ENCODE assay signal across 9 mouse cellular contexts in genomic region chr16:25963856-25964255, GRCm38 (mm10).
DNase-seq lines count a peak whose midpoint lies in the region; ATAC-seq and TF ChIP-seq lines count a peak whose summit lies in the region.
"Had no signal": no experiment of that assay in that cellular context is flagged by ENCODE, and none has a peak within 500 bp of the region (broad histone marks: within the 10 kb centered on the region; RNA-seq: fewer than 3 reads in every experiment).

No protein-coding gene starts in this region.

- H3K9me3 ChIP-seq in hindbrain, embryonic 11.5 days (ENCODE audit: control insufficient read depth, low read length) = no peaks in the 10 kb centered on the region
- H3K9me3 ChIP-seq in hindbrain, embryonic 13.5 days = no peaks in the 10 kb centered on the region
- H3K9me3 ChIP-seq in E14TG2a.4 (ENCODE audit: low read length) = no peaks in the 10 kb centered on the region
- H3K9me3 ChIP-seq: lung, embryonic 15.5 days had no signal

- 25% methylated on average over 3 of the region's 3 CpGs for WGBS in hindbrain, embryonic 11.5 days
- 24% methylated on average over 3 of the region's 3 CpGs for WGBS in hindbrain, embryonic 13.5 days

- peak; percentile 74 for DNase-seq in hindbrain, embryonic 11.5 days (ENCODE audit: low spot score)
- DNase-seq in adrenal gland, postnatal 36 days = peak; percentile 30 to 62
- DNase-seq in forelimb bud, embryonic 11.5 days (ENCODE audit: low read depth, low spot score) = peak; percentile 75
- DNase-seq in left cerebral cortex, adult 11 months (ENCODE audit: low spot score) = peak; percentile 25

- no peak overlapping the region for H3K4me3 ChIP-seq in hindbrain, embryonic 11.5 days (ENCODE audit: low read depth, low read length)
- H3K4me3 ChIP-seq in hindbrain, embryonic 13.5 days = no peak overlapping the region
- no peak overlapping the region for H3K4me3 ChIP-seq in E14TG2a.4 (replicated peaks; ENCODE audit: low read length)
- H3K4me3 ChIP-seq: lung, embryonic 15.5 days had no signal

- H3K27me3 ChIP-seq in hindbrain, embryonic 11.5 days (ENCODE audit: control insufficient read depth, insufficient read depth, low read length) = no peaks in the 10 kb centered on the region
- H3K27me3 ChIP-seq in hindbrain, embryonic 13.5 days = no peaks in the 10 kb centered on the region
- no peaks in the 10 kb centered on the region for H3K27me3 ChIP-seq in E14TG2a.4 (ENCODE audit: insufficient read depth, low read length)
- H3K27me3 ChIP-seq: lung, embryonic 15.5 days had no signal

- no peaks in the 10 kb centered on the region for H3K36me3 ChIP-seq in hindbrain, embryonic 11.5 days (ENCODE audit: control insufficient read depth, insufficient read depth, low read length)
- no peaks in the 10 kb centered on the region for H3K36me3 ChIP-seq in hindbrain, embryonic 13.5 days
- H3K36me3 ChIP-seq in E14TG2a.4 (ENCODE audit: insufficient read depth, low read length) = no peaks in the 10 kb centered on the region
- H3K36me3 ChIP-seq: lung, embryonic 15.5 days had no signal

- no peaks in the 10 kb centered on the region for H3K4me1 ChIP-seq in hindbrain, embryonic 11.5 days (replicated peaks; ENCODE audit: control insufficient read depth, insufficient read depth, low read length)
- H3K4me1 ChIP-seq in hindbrain, embryonic 13.5 days (replicated peaks) = no peaks in the 10 kb centered on the region
- H3K4me1 ChIP-seq in E14TG2a.4 (replicated peaks; ENCODE audit: low read depth, low read length) = no peaks in the 10 kb centered on the region
- H3K4me1 ChIP-seq: lung, embryonic 15.5 days had no signal

- no peak overlapping the region for H3K4me2 ChIP-seq in hindbrain, embryonic 11.5 days (replicated peaks; ENCODE audit: low read depth, low read length)
- H3K4me2 ChIP-seq in hindbrain, embryonic 13.5 days = no peak overlapping the region
- H3K4me2 ChIP-seq: lung, embryonic 15.5 days had no signal

- no peak overlapping the region for H3K9ac ChIP-seq in hindbrain, embryonic 11.5 days (ENCODE audit: low read depth, low read length)
- no peak overlapping the region for H3K9ac ChIP-seq in hindbrain, embryonic 13.5 days
- H3K9ac ChIP-seq: lung, embryonic 15.5 days had no signal

- TF ChIP-seq CTCF in E14TG2a.4 (conservative IDR thresholded peaks at IDR 0.05; ENCODE audit: low read length) = peak; percentile 98

- no peak overlapping the region for H3K27ac ChIP-seq in hindbrain, embryonic 11.5 days (ENCODE audit: low read depth, low read length)
- no peak overlapping the region for H3K27ac ChIP-seq in hindbrain, embryonic 13.5 days
- H3K27ac ChIP-seq: lung, embryonic 15.5 days had no signal

- ATAC-seq in hindbrain, embryonic 11.5 days (ENCODE audit: low FRiP score) = no peak
- no peak for ATAC-seq in hindbrain, embryonic 13.5 days (ENCODE audit: low FRiP score)
- peak; percentile 73; the same call in 1 of the 2 replicates for ATAC-seq in monocyte, adult 5-6 weeks (replicated peaks; ENCODE audit: insufficient number of reproducible peaks, low FRiP score, low TSS enrichment, poor library complexity, severe bottlenecking)
- no peak for ATAC-seq in inflammation-experienced regulatory T-cells, adult 6 months

Comparison
In these comparisons a context has a peak if more than half of its experiments do, and no peak if none do; other contexts are left out.
1. DNase-seq: peak in every context shown above with its lines; median percentile 75 in forelimb bud, embryonic 11.5 days; 74 in hindbrain, embryonic 11.5 days; 46 in adrenal gland, postnatal 36 days; 25 in left cerebral cortex, adult 11 months.